Mouse (Mus musculus) urinary bladder, adult 18-20 months (tissue): ENCODE results near the gene Hnrnpr.

Source experiments
- DNase-seq, 2 experiments: peaks; one replicate each; pipeline ENCODE4 v3.0.0; 2022; ENCODE audit warnings: low spot score in 2 of 2, mixed read lengths in 2 of 2

Gene Hnrnpr

DNA sequence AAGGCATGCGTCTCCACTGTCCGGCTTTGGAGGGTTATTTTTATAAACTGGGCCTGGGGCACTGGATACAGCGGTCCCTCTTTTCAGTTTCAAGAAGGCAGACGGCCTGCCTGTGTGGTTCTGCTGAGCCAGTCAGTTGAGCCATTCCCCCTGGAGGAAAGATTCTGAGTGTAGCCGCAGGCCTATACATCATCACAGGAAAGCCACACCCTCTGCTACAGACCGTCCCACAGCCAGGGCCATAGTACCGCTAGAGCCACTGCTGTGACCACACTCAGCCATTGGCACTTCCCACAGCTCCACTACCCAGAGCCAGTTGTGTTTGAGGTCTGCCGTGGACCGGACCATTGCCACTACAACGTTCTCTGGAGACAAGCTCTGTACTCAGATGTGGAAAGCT is 91.1 kb downstream of the Hnrnpr start:
- DNase-seq: no peak

DNA sequence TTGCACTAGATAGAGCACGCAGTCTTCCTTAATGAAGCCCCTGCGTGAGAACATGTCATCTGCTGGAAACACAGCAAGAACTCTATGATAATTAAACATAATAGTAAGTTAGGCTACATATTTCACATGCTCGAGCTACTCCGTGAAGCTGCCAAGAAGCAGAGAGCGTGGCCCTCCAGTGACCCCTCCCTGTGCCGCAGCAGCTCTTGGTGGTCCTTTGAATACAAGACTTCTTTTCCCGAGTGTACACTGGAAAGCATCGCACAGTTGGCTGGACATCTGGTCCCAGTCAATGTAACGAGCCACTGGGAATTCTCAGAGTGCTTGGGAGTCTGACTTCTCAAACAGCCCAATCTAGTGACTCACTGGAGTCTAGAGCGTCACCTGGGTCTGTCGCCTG is 97.1 kb downstream of the Hnrnpr start:
- DNase-seq: no peak
